Mouse (Mus musculus): ENCODE measurements around the gene 5430419D17Rik. TPM values are rescaled to one million over a fixed set of nuclear protein-coding genes. Genes with fewer than 3 reads are reported as not detected.

5430419D17Rik gene
- total RNA-seq (2014; fragmentation: Nextera tagmentation) (not detected in 2 replicates), total RNA-seq (2017) (not detected in 2 replicates)

GRCm38 (mm10) chr7:131174121-131174520 is at the start of gene 5430419D17Rik:
Gene 5430419D17Rik, plus strand, starts transcription at chr7:131174402.
- ATAC-seq (replicated peaks; ENCODE audit: low FRiP score, low TSS enrichment, poor library complexity, severe bottlenecking) = no peak

GRCm38 (mm10) chr7:131130021-131130420 is 44.2 kb upstream of the 5430419D17Rik start:
- ATAC-seq (replicated peaks; ENCODE audit: low FRiP score, low TSS enrichment, poor library complexity, severe bottlenecking) = no peak

- ATAC-seq (replicated peaks; ENCODE audit: low FRiP score, low TSS enrichment, poor library complexity, severe bottlenecking) = no peak
Measured at GRCm38 (mm10) chr7:131133181-131133580, 41.0 kb upstream of the 5430419D17Rik start.

- no peak for ATAC-seq (replicated peaks; ENCODE audit: low FRiP score, low TSS enrichment, poor library complexity, severe bottlenecking)
Measured at GRCm38 (mm10) chr7:131146214-131146613, 28.0 kb upstream of the 5430419D17Rik start, which contains the start of gene 4933402N03Rik. Gene 4933402N03Rik, minus strand, starts transcription at chr7:131146314.

- ATAC-seq (replicated peaks; ENCODE audit: low FRiP score, low TSS enrichment, poor library complexity, severe bottlenecking) = no peak
Measured at GRCm38 (mm10) chr7:131150179-131150578, 24.0 kb upstream of the 5430419D17Rik start.

GRCm38 (mm10) chr7:131153044-131153443 is 21.2 kb upstream of the 5430419D17Rik start:
- no peak for ATAC-seq (replicated peaks; ENCODE audit: low FRiP score, low TSS enrichment, poor library complexity, severe bottlenecking)

- no peak for ATAC-seq (replicated peaks; ENCODE audit: low FRiP score, low TSS enrichment, poor library complexity, severe bottlenecking)
Measured at GRCm38 (mm10) chr7:131162251-131162650, 12.0 kb upstream of the 5430419D17Rik start.

GRCm38 (mm10) chr7:131167771-131168170 is 6.4 kb upstream of the 5430419D17Rik start:
- ATAC-seq (replicated peaks; ENCODE audit: low FRiP score, low TSS enrichment, poor library complexity, severe bottlenecking) = no peak

- ATAC-seq (replicated peaks; ENCODE audit: low FRiP score, low TSS enrichment, poor library complexity, severe bottlenecking) = no peak
Measured at GRCm38 (mm10) chr7:131169099-131169498, 5.1 kb upstream of the 5430419D17Rik start.

GRCm38 (mm10) chr7:131182685-131183084 is 8.5 kb downstream of the 5430419D17Rik start:
- peak; percentile 84; the same call in 1 of the 2 replicates for ATAC-seq (replicated peaks; ENCODE audit: low FRiP score, low TSS enrichment, poor library complexity, severe bottlenecking)

GRCm38 (mm10) chr7:131184339-131184738 is 10.1 kb downstream of the 5430419D17Rik start:
- no peak for ATAC-seq (replicated peaks; ENCODE audit: low FRiP score, low TSS enrichment, poor library complexity, severe bottlenecking)

GRCm38 (mm10) chr7:131187047-131187446 is 12.8 kb downstream of the 5430419D17Rik start:
- no peak for ATAC-seq (replicated peaks; ENCODE audit: low FRiP score, low TSS enrichment, poor library complexity, severe bottlenecking)

- ATAC-seq (replicated peaks; ENCODE audit: low FRiP score, low TSS enrichment, poor library complexity, severe bottlenecking) = no peak
Measured at GRCm38 (mm10) chr7:131187996-131188395, 13.8 kb downstream of the 5430419D17Rik start.

GRCm38 (mm10) chr7:131223086-131223485 is 48.9 kb downstream of the 5430419D17Rik start:
- ATAC-seq (replicated peaks; ENCODE audit: low FRiP score, low TSS enrichment, poor library complexity, severe bottlenecking) = no peak

- no peak for ATAC-seq (replicated peaks; ENCODE audit: low FRiP score, low TSS enrichment, poor library complexity, severe bottlenecking)
Measured at GRCm38 (mm10) chr7:131236091-131236490, 61.9 kb downstream of the 5430419D17Rik start.

- no peak for ATAC-seq (replicated peaks; ENCODE audit: low FRiP score, low TSS enrichment, poor library complexity, severe bottlenecking)
Measured at GRCm38 (mm10) chr7:131244993-131245392, 70.8 kb downstream of the 5430419D17Rik start.

- ATAC-seq (replicated peaks; ENCODE audit: low FRiP score, low TSS enrichment, poor library complexity, severe bottlenecking) = no peak
Measured at GRCm38 (mm10) chr7:131256841-131257240, 82.6 kb downstream of the 5430419D17Rik start.

GRCm38 (mm10) chr7:131257309-131257708 is 83.1 kb downstream of the 5430419D17Rik start:
- ATAC-seq (replicated peaks; ENCODE audit: low FRiP score, low TSS enrichment, poor library complexity, severe bottlenecking) = no peak

GRCm38 (mm10) chr7:131260946-131261345 is 86.7 kb downstream of the 5430419D17Rik start:
- no peak for ATAC-seq (replicated peaks; ENCODE audit: low FRiP score, low TSS enrichment, poor library complexity, severe bottlenecking)

- no peak for ATAC-seq (replicated peaks; ENCODE audit: low FRiP score, low TSS enrichment, poor library complexity, severe bottlenecking)
Measured at GRCm38 (mm10) chr7:131264251-131264650, 90.0 kb downstream of the 5430419D17Rik start.

GRCm38 (mm10) chr7:131265851-131266250 is 91.6 kb downstream of the 5430419D17Rik start:
- no peak for ATAC-seq (replicated peaks; ENCODE audit: low FRiP score, low TSS enrichment, poor library complexity, severe bottlenecking)

GRCm38 (mm10) chr7:131297151-131297550 is 122.9 kb downstream of the 5430419D17Rik start:
- no peak for ATAC-seq (replicated peaks; ENCODE audit: low FRiP score, low TSS enrichment, poor library complexity, severe bottlenecking)

Data from megakaryocyte-erythroid progenitor cell, adult 5-6 weeks (primary cell).